Mouse (Mus musculus): Measurements from ENCODE around the gene Akr1c18. TPM values are rescaled to one million over a fixed set of nuclear protein-coding genes. Genes with fewer than 3 reads are reported as not detected.

Akr1c18 gene
- total RNA-seq (2012; rRNA removed) (not detected in 2 replicates), total RNA-seq (2014; rRNA removed) (not detected in 2 replicates), polyA plus RNA-seq (2012; ENCODE audit: insufficient read length, low read depth) (not detected in 2 replicates)

GRCm38 (mm10) chr13:4150518-4150917, at the start of gene Akr1c18:
Akr1c18 (minus strand) TSS chr13:4150654.
- no peak within 1 kb of the TSS for H3K27ac ChIP-seq (ENCODE audit: insufficient read depth, low read depth)
- no peaks in the 10 kb centered on the region for H3K27me3 ChIP-seq (replicated peaks)
- no peak within 1 kb of the TSS for H3K9ac ChIP-seq (ENCODE audit: insufficient read depth, low read depth)
- dilution Hi-C loops (cut with MboI; ENCODE audit: extremely low pct_ligation_motif_present, extremely low pct_unique_long_range_greater_than_20kb, low sequenced_read_pairs), result no loop called here
- H3K9me3 ChIP-seq (replicated peaks; ENCODE audit: low read length), result no peaks in the 10 kb centered on the region
- in situ Hi-C loops (cut with MboI; ENCODE audit: low pct_ligation_motif_present, low pct_unique_long_range_greater_than_20kb, low sequenced_read_pairs), result no loop called here
- H3K36me3 ChIP-seq (replicated peaks in 1 of 2; ENCODE audit: control insufficient read depth in 1 of 2, insufficient read depth in 1 of 2, low read length in 1 of 2), result no peaks in the 10 kb centered on the region
- H3K79me2 ChIP-seq (replicated peaks; ENCODE audit: control insufficient read depth, extremely low read depth, insufficient read depth, poor library complexity, severe bottlenecking), result no peaks in the 10 kb centered on the region
- no peak within 1 kb of the TSS for H3K4me2 ChIP-seq (ENCODE audit: insufficient read depth, low read depth, poor library complexity, severe bottlenecking)
- no peak within 1 kb of the TSS for H3K4me3 ChIP-seq (replicated peaks in 1 of 3; ENCODE audit: low read depth in 2 of 3, low read length in 2 of 3, poor library complexity in 1 of 3)
- TF ChIP-seq MAFK (IDR thresholded peaks at IDR 0.05; ENCODE audit: insufficient replicate concordance, low read length) (no peak), RCOR1 (conservative IDR thresholded peaks at IDR 0.05; ENCODE audit: low read depth, low read length) (no peak), USF2 (conservative IDR thresholded peaks at IDR 0.05; ENCODE audit: low read depth, low read length) (no peak), RAD21 (IDR thresholded peaks at IDR 0.05; ENCODE audit: low read depth, low read length) (no peak), POLR2A (IDR thresholded peaks at IDR 0.05; ENCODE audit: low read depth, low read length) (no peak), SIN3A (IDR thresholded peaks at IDR 0.05; ENCODE audit: low read length) (no peak), ETS1 (conservative IDR thresholded peaks at IDR 0.05; ENCODE audit: low read depth, low read length) (no peak), JUN (IDR thresholded peaks at IDR 0.05; ENCODE audit: insufficient read depth, low read depth, low read length) (no peak), CHD2 (IDR thresholded peaks at IDR 0.05; ENCODE audit: low read length) (no peak), MXI1 (IDR thresholded peaks at IDR 0.05; ENCODE audit: low read depth, low read length) (no peak), EP300 (IDR thresholded peaks at IDR 0.05; ENCODE audit: low read length) (no peak), JUND (conservative IDR thresholded peaks at IDR 0.05; ENCODE audit: low read depth, low read length) (no peak), HCFC1 (IDR thresholded peaks at IDR 0.05; ENCODE audit: low read depth, low read length) (no peak), CTCF (conservative IDR thresholded peaks at IDR 0.05 in 1 of 2, IDR thresholded peaks at IDR 0.05 in 1 of 2; ENCODE audit: low read depth in 2 of 2, low read length in 2 of 2) (no peak)
- no peak for DNase-seq (ENCODE audit: extremely low read depth)
- no peaks in the 10 kb centered on the region for H3K4me1 ChIP-seq (ENCODE audit: control insufficient read depth in 1 of 2, insufficient read depth in 2 of 2)

GRCm38 (mm10) chr13:4192511-4192910, 42.1 kb upstream of the Akr1c18 start:
- H3K9ac ChIP-seq (ENCODE audit: insufficient read depth, low read depth), result peak overlapping the region; percentile 39; the same call in 1 of the 2 replicates
- no peaks in the 10 kb centered on the region for H3K9me3 ChIP-seq (replicated peaks; ENCODE audit: low read length)
- no peak overlapping the region for H3K27ac ChIP-seq (ENCODE audit: insufficient read depth, low read depth)
- no peak overlapping the region for H3K4me3 ChIP-seq (replicated peaks in 1 of 3; ENCODE audit: low read depth in 2 of 3, low read length in 2 of 3, poor library complexity in 1 of 3)
- TF ChIP-seq MAFK (IDR thresholded peaks at IDR 0.05; ENCODE audit: insufficient replicate concordance, low read length), result no peak
- H3K27me3 ChIP-seq (replicated peaks), result no peaks in the 10 kb centered on the region
- peaks cover 0 to 10% of the 10 kb centered on the region in 2 experiments; a peak in 1 of 4 replicates for H3K4me1 ChIP-seq (ENCODE audit: control insufficient read depth in 1 of 2, insufficient read depth in 2 of 2)
- H3K79me2 ChIP-seq (replicated peaks; ENCODE audit: control insufficient read depth, extremely low read depth, insufficient read depth, poor library complexity, severe bottlenecking), result peaks cover 3% of the 10 kb centered on the region; the same call in 1 of the 2 replicates
- in situ Hi-C loops (cut with MboI; ENCODE audit: low pct_ligation_motif_present, low pct_unique_long_range_greater_than_20kb, low sequenced_read_pairs) (no loop called here), dilution Hi-C loops (cut with MboI; ENCODE audit: extremely low pct_ligation_motif_present, extremely low pct_unique_long_range_greater_than_20kb, low sequenced_read_pairs) (no loop called here)
- H3K36me3 ChIP-seq (replicated peaks in 1 of 2; ENCODE audit: control insufficient read depth in 1 of 2, insufficient read depth in 1 of 2, low read length in 1 of 2), result peaks cover 0 to 11% of the 10 kb centered on the region in 2 experiments
- DNase-seq (ENCODE audit: extremely low read depth), result no peak
- H3K4me2 ChIP-seq (ENCODE audit: insufficient read depth, low read depth, poor library complexity, severe bottlenecking), result peak overlapping the region; percentile 56; the same call in 1 of the 2 replicates

GRCm38 (mm10) chr13:4190904-4191303, 40.5 kb upstream of the Akr1c18 start, which contains the start of gene Akr1c13:
Akr1c13 (plus strand) TSS chr13:4191150.
- Histone ChIP-seq H3K36me3 (replicated peaks in 1 of 2; ENCODE audit: control insufficient read depth in 1 of 2, insufficient read depth in 1 of 2, low read length in 1 of 2) (peaks cover 0 to 3% of the 10 kb centered on the region in 2 experiments), H3K27me3 (replicated peaks) (no peaks in the 10 kb centered on the region), H3K9me3 (replicated peaks; ENCODE audit: low read length) (no peaks in the 10 kb centered on the region), H3K27ac (ENCODE audit: insufficient read depth, low read depth) (no peak within 1 kb of the TSS), H3K4me2 (ENCODE audit: insufficient read depth, low read depth, poor library complexity, severe bottlenecking) (peak within 1 kb of the TSS; percentile 71), H3K4me1 (ENCODE audit: control insufficient read depth in 1 of 2, insufficient read depth in 2 of 2) (peaks cover 0 to 10% of the 10 kb centered on the region in 2 experiments; a peak in 1 of 4 replicates), H3K79me2 (replicated peaks; ENCODE audit: control insufficient read depth, extremely low read depth, insufficient read depth, poor library complexity, severe bottlenecking) (peaks cover 3% of the 10 kb centered on the region; the same call in 1 of the 2 replicates), H3K4me3 (replicated peaks in 1 of 3; ENCODE audit: low read depth in 2 of 3, low read length in 2 of 3, poor library complexity in 1 of 3) (peak within 1 kb of the TSS; percentile 58 to 63 (median 60)), H3K9ac (ENCODE audit: insufficient read depth, low read depth) (peak within 1 kb of the TSS; percentile 87)
- in situ Hi-C loops (cut with MboI; ENCODE audit: low pct_ligation_motif_present, low pct_unique_long_range_greater_than_20kb, low sequenced_read_pairs) (no loop called here), dilution Hi-C loops (cut with MboI; ENCODE audit: extremely low pct_ligation_motif_present, extremely low pct_unique_long_range_greater_than_20kb, low sequenced_read_pairs) (no loop called here)
- DNase-seq (ENCODE audit: extremely low read depth), result peak; percentile 70
- 0 out of 2 replicates have a peak, but pooled peaks have one; percentile 33 for TF ChIP-seq TBP (conservative IDR thresholded peaks at IDR 0.05; ENCODE audit: low read depth, low read length)
- peak; percentile 62 for TF ChIP-seq HCFC1 (IDR thresholded peaks at IDR 0.05; ENCODE audit: low read depth, low read length)
- no peak for TF ChIP-seq ETS1 (conservative IDR thresholded peaks at IDR 0.05; ENCODE audit: low read depth, low read length)
- TF ChIP-seq MEF2A (IDR thresholded peaks at IDR 0.05; ENCODE audit: borderline replicate concordance, low read depth, low read length), result no peak
- TF ChIP-seq MAFK (IDR thresholded peaks at IDR 0.05; ENCODE audit: insufficient replicate concordance, low read length), result no peak
- TF ChIP-seq JUND (conservative IDR thresholded peaks at IDR 0.05; ENCODE audit: low read depth, low read length), result no peak
- peak; percentile 27; the same call in 1 of the 2 replicates for TF ChIP-seq TCF12 (IDR thresholded peaks at IDR 0.05; ENCODE audit: low read depth, low read length)
- TF ChIP-seq CTCF (conservative IDR thresholded peaks at IDR 0.05 in 1 of 2, IDR thresholded peaks at IDR 0.05 in 1 of 2; ENCODE audit: low read depth in 2 of 2, low read length in 2 of 2), result no peak
- TF ChIP-seq MAZ (IDR thresholded peaks at IDR 0.05; ENCODE audit: low read depth, low read length), result no peak
- no peak for TF ChIP-seq NRF1 (IDR thresholded peaks at IDR 0.05; ENCODE audit: low read depth, low read length)
- no peak for TF ChIP-seq MAX (IDR thresholded peaks at IDR 0.05; ENCODE audit: low read length)
- TF ChIP-seq PAX5 (IDR thresholded peaks at IDR 0.05; ENCODE audit: low read length), result no peak
- no peak for TF ChIP-seq USF2 (conservative IDR thresholded peaks at IDR 0.05; ENCODE audit: low read depth, low read length)
- TF ChIP-seq ZNF384 (IDR thresholded peaks at IDR 0.05; ENCODE audit: low read depth, low read length), result no peak
- no peak for TF ChIP-seq CHD2 (IDR thresholded peaks at IDR 0.05; ENCODE audit: low read length)
- no peak for TF ChIP-seq RAD21 (IDR thresholded peaks at IDR 0.05; ENCODE audit: low read depth, low read length)
- no peak for TF ChIP-seq CHD1 (IDR thresholded peaks at IDR 0.05; ENCODE audit: low read depth, low read length)
- no peak for TF ChIP-seq RCOR1 (conservative IDR thresholded peaks at IDR 0.05; ENCODE audit: low read depth, low read length)
- TF ChIP-seq USF1 (IDR thresholded peaks at IDR 0.05; ENCODE audit: low read depth, low read length), result no peak
